Mouse (Mus musculus): ENCODE data around the gene Nfkbiz.

GRCm38 (mm10) chr16:55852515-55852914, 13.8 kb upstream of the Nfkbiz start:
- TF ChIP-seq CTCF (IDR thresholded peaks at IDR 0.05; ENCODE audit: low read depth, low read length) = no peak
- no peak for TF ChIP-seq POLR2A (IDR thresholded peaks at IDR 0.05; ENCODE audit: borderline replicate concordance, low read depth, low read length)
